Mouse (Mus musculus): ENCODE measurements around the gene Pcgf5. TPM values are rescaled to one million over a fixed set of nuclear protein-coding genes. Genes with fewer than 3 reads are reported as not detected.
A peak's percentile ranks its signal among the peaks of the same experiment; 100 is the strongest.

Pcgf5 gene
- polyA plus RNA-seq, 1 experiment from 2014 or later: 53.7 TPM

DNA sequence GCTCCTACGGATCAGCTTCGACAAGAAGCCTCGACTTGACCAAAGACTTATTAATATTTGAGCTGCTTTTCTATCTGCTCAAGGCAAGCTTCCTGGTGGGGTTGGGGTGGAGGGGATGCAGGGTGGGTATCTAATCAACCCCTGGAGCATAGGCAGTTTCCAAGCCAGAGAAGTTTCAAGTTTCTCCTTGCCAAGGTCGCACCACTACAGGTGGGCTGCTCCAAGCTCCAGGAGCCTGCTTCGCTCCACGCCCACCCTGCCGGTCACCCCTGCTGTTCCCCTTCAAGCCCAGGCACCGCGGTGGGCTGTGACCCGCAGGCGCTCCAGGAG, 313 bp upstream of the Pcgf5 start:
- ATAC-seq (ENCODE audit: insufficient number of reproducible peaks, insufficient read depth, low FRiP score, low read depth): no peak
- Histone ChIP-seq H3K27me3 (ENCODE audit: control insufficient read depth, insufficient read depth, low read length) (peaks cover 7% of the 10 kb centered on the region; the same call in 1 of the 2 replicates), H3K9ac (ENCODE audit: low read length) (peak overlapping the region; percentile 89), H3K4me1 (ENCODE audit: control insufficient read depth in 2 of 2, insufficient read depth in 2 of 2, low read length in 2 of 2) (peaks cover 3 to 11% of the 10 kb centered on the region in 2 experiments), H3K27ac (replicated peaks in 1 of 2; ENCODE audit: control insufficient read depth in 1 of 2, insufficient read depth in 1 of 2, low read depth in 2 of 2, low read length in 2 of 2) (peak overlapping the region; percentile 67 to 82; a peak in 3 of 4 replicates), H3K4me2 (ENCODE audit: low read length) (peak overlapping the region; percentile 94), H3K36me3 (ENCODE audit: control insufficient read depth, insufficient read depth, low read length) (no peaks in the 10 kb centered on the region), H3K9me3 (ENCODE audit: control insufficient read depth, low read length) (no peaks in the 10 kb centered on the region), H3K4me3 (ENCODE audit: control insufficient read depth in 1 of 2, insufficient read depth in 1 of 2, low read depth in 1 of 2, low read length in 2 of 2) (peak overlapping the region; percentile 60 to 91)
- WGBS: 2% methylated on average over 11 of the region's 11 CpGs

DNA sequence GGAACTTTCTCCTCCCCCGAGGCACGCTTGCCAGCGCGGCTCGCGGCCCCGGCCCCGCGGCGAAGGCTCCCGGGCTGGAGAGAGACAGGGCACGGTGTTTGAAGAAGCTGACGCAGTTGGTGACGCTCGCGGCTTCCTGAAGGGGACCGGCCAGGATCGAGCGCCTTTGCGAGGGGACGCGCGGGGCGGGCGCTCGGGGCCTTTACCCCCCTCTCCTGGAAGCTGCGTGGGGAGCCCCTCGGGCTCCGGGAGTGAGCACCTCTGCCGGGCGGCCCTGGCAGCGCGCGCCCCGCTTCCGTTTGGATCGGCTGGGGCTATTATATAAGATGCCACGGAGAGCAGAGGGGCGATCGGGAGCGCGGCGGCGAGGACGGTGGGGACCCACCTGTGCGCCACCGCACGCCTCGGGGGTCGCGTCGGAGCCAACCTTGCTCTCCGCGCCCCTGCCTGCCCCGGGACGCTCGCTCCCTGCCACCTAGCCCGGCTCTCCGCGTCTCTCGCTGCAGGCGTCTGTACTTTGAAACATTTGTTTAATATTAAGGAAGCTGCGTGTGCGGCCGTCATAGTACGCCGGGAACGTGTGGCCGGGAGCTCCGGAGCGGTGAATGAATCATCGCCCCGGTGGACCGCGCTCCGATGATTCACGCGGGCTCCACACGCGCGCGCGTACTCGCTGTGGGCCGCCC, 835 bp downstream of the Pcgf5 start:
- Histone ChIP-seq H3K4me2 (ENCODE audit: low read length) (peak overlapping the region; percentile 94), H3K36me3 (ENCODE audit: control insufficient read depth, insufficient read depth, low read length) (no peaks in the 10 kb centered on the region), H3K9ac (ENCODE audit: low read length) (peak overlapping the region; percentile 89), H3K27me3 (ENCODE audit: control insufficient read depth, insufficient read depth, low read length) (peaks cover 7% of the 10 kb centered on the region; the same call in 1 of the 2 replicates), H3K4me1 (ENCODE audit: control insufficient read depth in 2 of 2, insufficient read depth in 2 of 2, low read length in 2 of 2) (peaks cover 3 to 11% of the 10 kb centered on the region in 2 experiments), H3K4me3 (ENCODE audit: control insufficient read depth in 1 of 2, insufficient read depth in 1 of 2, low read depth in 1 of 2, low read length in 2 of 2) (peak overlapping the region; percentile 60 to 91), H3K27ac (replicated peaks in 1 of 2; ENCODE audit: control insufficient read depth in 1 of 2, insufficient read depth in 1 of 2, low read depth in 2 of 2, low read length in 2 of 2) (peak overlapping the region; percentile 61 to 82), H3K9me3 (ENCODE audit: control insufficient read depth, low read length) (no peaks in the 10 kb centered on the region)
- peak; percentile 62 for ATAC-seq (ENCODE audit: insufficient number of reproducible peaks, insufficient read depth, low FRiP score, low read depth)
- under 1% methylated on average over 76 of the region's 85 CpGs for WGBS

DNA sequence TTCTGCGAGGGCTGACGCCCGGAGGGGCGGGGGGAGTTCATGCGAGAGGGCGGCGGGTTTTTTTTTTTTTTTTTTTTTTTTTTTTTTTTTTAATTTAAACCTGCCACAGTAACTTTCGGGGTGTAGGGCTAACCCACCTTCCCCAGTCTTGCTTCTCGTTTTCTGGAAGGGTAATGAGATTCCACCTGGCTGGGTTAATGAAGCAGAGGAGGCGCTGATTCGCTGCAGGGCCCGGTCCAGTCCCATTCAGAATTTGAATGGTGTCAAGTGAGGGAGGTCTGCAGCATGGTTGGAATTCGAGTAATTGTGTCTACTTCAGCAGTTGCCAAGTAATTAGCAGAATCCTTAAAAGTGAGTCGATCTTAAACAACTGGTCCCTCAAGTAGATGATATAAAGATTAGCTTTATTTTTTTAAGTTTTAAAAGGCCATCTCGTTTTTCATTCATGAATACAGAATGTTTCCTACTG, 1.4 kb downstream of the Pcgf5 start:
- Histone ChIP-seq H3K36me3 (ENCODE audit: control insufficient read depth, insufficient read depth, low read length) (no peaks in the 10 kb centered on the region), H3K27ac (replicated peaks in 1 of 2; ENCODE audit: control insufficient read depth in 1 of 2, insufficient read depth in 1 of 2, low read depth in 2 of 2, low read length in 2 of 2) (peak overlapping the region in 1 of 2 experiments; percentile 82; a peak in 2 of 4 replicates), H3K4me3 (ENCODE audit: control insufficient read depth in 1 of 2, insufficient read depth in 1 of 2, low read depth in 1 of 2, low read length in 2 of 2) (peak overlapping the region; percentile 60 to 91), H3K27me3 (ENCODE audit: control insufficient read depth, insufficient read depth, low read length) (peaks cover 7% of the 10 kb centered on the region; the same call in 1 of the 2 replicates), H3K4me1 (ENCODE audit: control insufficient read depth in 2 of 2, insufficient read depth in 2 of 2, low read length in 2 of 2) (peaks cover 3 to 11% of the 10 kb centered on the region in 2 experiments), H3K4me2 (ENCODE audit: low read length) (peak overlapping the region; percentile 94), H3K9ac (ENCODE audit: low read length) (peak overlapping the region; percentile 89), H3K9me3 (ENCODE audit: control insufficient read depth, low read length) (no peaks in the 10 kb centered on the region)
- ATAC-seq (ENCODE audit: insufficient number of reproducible peaks, insufficient read depth, low FRiP score, low read depth): no peak
- 4% methylated on average over 15 of the region's 15 CpGs for WGBS

DNA sequence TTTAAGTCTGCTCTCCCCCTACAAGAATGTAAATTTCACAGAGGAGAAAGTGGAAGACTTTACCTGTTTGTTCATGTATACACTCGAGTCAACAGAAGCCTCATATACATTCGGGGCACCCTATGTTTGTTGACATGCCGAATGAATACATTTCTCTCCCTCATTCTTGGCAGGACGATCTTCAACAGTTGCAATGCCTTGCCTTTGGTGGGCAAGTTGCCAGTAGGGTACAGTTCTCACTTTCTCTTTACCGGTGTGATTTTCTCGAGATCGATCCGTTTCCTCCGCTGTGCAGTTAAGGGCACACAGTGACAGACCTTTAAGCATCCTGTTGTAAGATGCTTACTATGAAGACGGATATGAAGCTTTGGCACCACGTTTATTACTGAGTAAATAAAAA, 2.1 kb downstream of the Pcgf5 start:
- 72% methylated on average over 11 of the region's 11 CpGs for WGBS
- H3K4me1 ChIP-seq (ENCODE audit: control insufficient read depth in 2 of 2, insufficient read depth in 2 of 2, low read length in 2 of 2): peaks cover 3 to 11% of the 10 kb centered on the region in 2 experiments
- H3K36me3 ChIP-seq (ENCODE audit: control insufficient read depth, insufficient read depth, low read length): no peaks in the 10 kb centered on the region
- no peak for ATAC-seq (ENCODE audit: insufficient number of reproducible peaks, insufficient read depth, low FRiP score, low read depth)
- H3K9me3 ChIP-seq (ENCODE audit: control insufficient read depth, low read length): no peaks in the 10 kb centered on the region
- no peak overlapping the region for H3K27ac ChIP-seq (replicated peaks in 1 of 2; ENCODE audit: control insufficient read depth in 1 of 2, insufficient read depth in 1 of 2, low read depth in 2 of 2, low read length in 2 of 2)
- no peak overlapping the region for H3K4me3 ChIP-seq (ENCODE audit: control insufficient read depth in 1 of 2, insufficient read depth in 1 of 2, low read depth in 1 of 2, low read length in 2 of 2)
- peak overlapping the region; percentile 94; the same call in 1 of the 2 replicates for H3K4me2 ChIP-seq (ENCODE audit: low read length)
- H3K9ac ChIP-seq (ENCODE audit: low read length): no peak overlapping the region
- peaks cover 7% of the 10 kb centered on the region; the same call in 1 of the 2 replicates for H3K27me3 ChIP-seq (ENCODE audit: control insufficient read depth, insufficient read depth, low read length)

DNA sequence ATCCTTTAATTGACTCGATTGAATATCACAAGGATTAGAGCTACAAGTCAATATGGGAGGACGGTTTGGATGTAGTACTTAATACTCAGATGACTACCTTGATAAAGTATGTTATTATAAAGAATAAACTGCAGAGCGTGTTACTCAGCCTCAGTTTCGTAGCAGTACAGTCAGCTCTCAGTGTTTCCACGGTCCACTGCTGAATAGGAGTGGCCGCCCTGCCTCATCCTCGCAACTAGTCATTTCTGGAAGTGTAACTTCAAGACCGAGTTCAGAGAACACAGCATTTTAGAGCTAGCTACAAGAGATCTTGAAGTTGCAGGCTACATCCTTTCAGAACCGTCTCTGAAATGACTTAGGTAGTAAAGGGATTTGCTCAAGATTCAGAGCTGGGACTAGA, 2.8 kb downstream of the Pcgf5 start:
- H3K27me3 ChIP-seq (ENCODE audit: control insufficient read depth, insufficient read depth, low read length): peaks cover 7% of the 10 kb centered on the region; the same call in 1 of the 2 replicates
- no peak for ATAC-seq (ENCODE audit: insufficient number of reproducible peaks, insufficient read depth, low FRiP score, low read depth)
- no peak overlapping the region for H3K4me3 ChIP-seq (ENCODE audit: control insufficient read depth in 1 of 2, insufficient read depth in 1 of 2, low read depth in 1 of 2, low read length in 2 of 2)
- peaks cover 3 to 11% of the 10 kb centered on the region in 2 experiments for H3K4me1 ChIP-seq (ENCODE audit: control insufficient read depth in 2 of 2, insufficient read depth in 2 of 2, low read length in 2 of 2)
- no peaks in the 10 kb centered on the region for H3K36me3 ChIP-seq (ENCODE audit: control insufficient read depth, insufficient read depth, low read length)
- H3K9ac ChIP-seq (ENCODE audit: low read length): no peak overlapping the region
- no peak overlapping the region for H3K4me2 ChIP-seq (ENCODE audit: low read length)
- H3K27ac ChIP-seq (replicated peaks in 1 of 2; ENCODE audit: control insufficient read depth in 1 of 2, insufficient read depth in 1 of 2, low read depth in 2 of 2, low read length in 2 of 2): no peak overlapping the region
- H3K9me3 ChIP-seq (ENCODE audit: control insufficient read depth, low read length): no peaks in the 10 kb centered on the region
- WGBS: 95% methylated on average over 9 of the region's 9 CpGs

DNA sequence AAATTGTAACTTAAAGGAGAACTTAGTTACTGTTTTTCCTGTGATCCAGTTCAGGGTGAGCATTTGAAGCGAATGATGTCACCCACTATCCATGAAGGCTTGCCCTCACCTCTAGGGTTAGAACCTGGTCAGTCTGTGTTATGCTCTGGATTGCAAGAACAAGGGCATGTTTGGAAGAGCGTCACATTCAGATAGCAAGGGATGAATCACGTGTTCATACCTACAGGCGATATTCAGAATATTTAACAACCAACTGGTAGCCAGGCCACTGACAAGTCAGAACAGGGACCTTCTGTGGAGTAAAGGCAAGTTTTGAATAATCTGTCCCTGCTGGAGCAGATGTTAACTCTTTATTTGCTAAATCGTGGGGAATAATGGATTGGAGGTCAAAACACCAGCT, 14.4 kb downstream of the Pcgf5 start:
- 84% methylated on average over 5 of the region's 5 CpGs for WGBS
- H3K27me3 ChIP-seq (ENCODE audit: control insufficient read depth, insufficient read depth, low read length): no peaks in the 10 kb centered on the region
- H3K4me3 ChIP-seq (ENCODE audit: control insufficient read depth in 1 of 2, insufficient read depth in 1 of 2, low read depth in 1 of 2, low read length in 2 of 2): no peak overlapping the region
- H3K36me3 ChIP-seq (ENCODE audit: control insufficient read depth, insufficient read depth, low read length): no peaks in the 10 kb centered on the region
- no peaks in the 10 kb centered on the region for H3K9me3 ChIP-seq (ENCODE audit: control insufficient read depth, low read length)
- no peak overlapping the region for H3K9ac ChIP-seq (ENCODE audit: low read length)
- peaks cover 4 to 9% of the 10 kb centered on the region in 2 experiments; a peak in 3 of 4 replicates for H3K4me1 ChIP-seq (ENCODE audit: control insufficient read depth in 2 of 2, insufficient read depth in 2 of 2, low read length in 2 of 2)
- H3K27ac ChIP-seq (replicated peaks in 1 of 2; ENCODE audit: control insufficient read depth in 1 of 2, insufficient read depth in 1 of 2, low read depth in 2 of 2, low read length in 2 of 2): no peak overlapping the region
- no peak for ATAC-seq (ENCODE audit: insufficient number of reproducible peaks, insufficient read depth, low FRiP score, low read depth)
- H3K4me2 ChIP-seq (ENCODE audit: low read length): no peak overlapping the region

DNA sequence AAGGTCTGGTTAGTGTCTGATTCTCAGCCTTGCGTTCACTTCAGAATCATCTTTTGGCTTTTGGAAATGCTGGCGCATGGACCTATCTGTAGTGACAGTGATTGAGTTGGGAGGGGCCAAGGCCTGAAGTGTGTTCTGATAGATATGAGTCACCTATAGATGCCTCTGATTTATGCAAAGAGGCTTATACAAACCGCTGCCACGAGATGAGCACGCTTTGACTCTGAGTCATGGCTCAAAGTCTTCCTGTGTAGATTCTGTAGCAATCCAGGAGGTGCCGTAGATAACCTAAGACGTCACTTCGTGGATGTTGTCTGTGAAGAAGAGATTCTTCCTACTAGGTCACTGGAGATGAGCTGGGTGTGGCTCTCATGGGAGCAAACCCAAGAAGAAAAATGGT, 16.6 kb downstream of the Pcgf5 start:
- 80% methylated on average over 8 of the region's 8 CpGs for WGBS

More for the DNA sequence above, 16.6 kb downstream of the Pcgf5 start:
- Histone ChIP-seq H3K4me1 (ENCODE audit: control insufficient read depth in 2 of 2, insufficient read depth in 2 of 2, low read length in 2 of 2) (peaks cover 4 to 9% of the 10 kb centered on the region in 2 experiments; a peak in 3 of 4 replicates), H3K27ac (replicated peaks in 1 of 2; ENCODE audit: control insufficient read depth in 1 of 2, insufficient read depth in 1 of 2, low read depth in 2 of 2, low read length in 2 of 2) (no peak overlapping the region), H3K4me3 (ENCODE audit: control insufficient read depth in 1 of 2, insufficient read depth in 1 of 2, low read depth in 1 of 2, low read length in 2 of 2) (no peak overlapping the region), H3K9ac (ENCODE audit: low read length) (no peak overlapping the region), H3K27me3 (ENCODE audit: control insufficient read depth, insufficient read depth, low read length) (no peaks in the 10 kb centered on the region), H3K4me2 (ENCODE audit: low read length) (no peak overlapping the region), H3K9me3 (ENCODE audit: control insufficient read depth, low read length) (no peaks in the 10 kb centered on the region), H3K36me3 (ENCODE audit: control insufficient read depth, insufficient read depth, low read length) (no peaks in the 10 kb centered on the region)
- ATAC-seq (ENCODE audit: insufficient number of reproducible peaks, insufficient read depth, low FRiP score, low read depth): no peak
